Mouse (Mus musculus) frontal cortex, postnatal 36 days (tissue): Measurements from ENCODE around the gene Olfr167.
"Not testable (repeated sequence)": the region's sequence is repeated elsewhere in the genome, so short reads cannot be mapped to it uniquely, and the experiment has no call there.

ENCODE experiments used
- DNase-seq, 2 experiments: peaks; one replicate each; pipeline ENCODE4 v3.0.0; 2022; ENCODE audit warnings: low spot score in 2 of 2

Olfr167 gene

GRCm38 (mm10) chr16:19522166-19522565 lies at the start of gene Olfr167:
Olfr167 (minus strand) TSS chr16:19522266.
- DNase-seq, result no peak

DNA sequence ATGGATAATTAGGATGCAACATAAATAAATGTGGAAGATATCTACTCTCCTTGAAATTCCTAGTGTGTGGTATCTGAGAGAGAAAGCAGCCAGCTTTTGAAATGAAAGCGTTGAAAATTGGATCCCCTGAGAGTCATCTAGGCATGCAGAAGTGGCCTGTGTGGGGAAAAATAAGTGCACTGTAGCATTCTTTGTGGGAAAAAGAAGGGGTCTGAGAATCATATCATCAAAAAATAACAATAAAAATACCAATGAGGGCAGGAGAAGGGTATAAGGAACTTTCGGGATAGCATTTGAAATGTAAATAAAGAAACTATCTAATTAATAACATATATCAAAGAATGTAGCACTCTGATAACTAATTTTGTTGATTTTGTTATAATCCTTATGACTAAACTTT lies 49.6 kb upstream of the Olfr167 start, which contains the start of gene Olfr169:
TSS of gene Olfr169 (minus strand) at position 101 of the 400 bp plus-strand sequence.
- DNase-seq, result not testable (repeated sequence)

DNA sequence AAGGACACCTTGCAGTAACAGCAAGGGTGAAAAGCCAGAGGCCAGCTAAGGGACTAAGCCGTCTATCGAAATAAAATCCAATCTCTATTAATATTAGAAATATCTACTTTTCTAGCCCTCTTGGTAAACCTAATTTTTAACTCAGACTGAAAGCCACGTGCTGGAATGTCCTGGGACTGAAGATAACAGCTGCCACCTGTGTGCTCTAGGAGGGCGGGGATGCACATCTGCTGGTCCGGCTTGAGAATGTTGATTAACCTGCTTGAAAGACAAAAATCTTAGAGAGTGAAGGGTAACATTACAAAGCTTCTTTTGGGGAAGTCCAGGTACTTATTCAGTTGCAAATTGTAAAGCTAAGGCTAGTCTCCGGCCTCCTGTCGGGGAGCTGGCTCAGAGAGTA lies 31.4 kb upstream of the Olfr167 start:
- not testable (repeated sequence) for DNase-seq

- not testable (repeated sequence) for DNase-seq
Observed at GRCm38 (mm10) chr16:19552246-19552645, 30.2 kb upstream of the Olfr167 start.

DNA sequence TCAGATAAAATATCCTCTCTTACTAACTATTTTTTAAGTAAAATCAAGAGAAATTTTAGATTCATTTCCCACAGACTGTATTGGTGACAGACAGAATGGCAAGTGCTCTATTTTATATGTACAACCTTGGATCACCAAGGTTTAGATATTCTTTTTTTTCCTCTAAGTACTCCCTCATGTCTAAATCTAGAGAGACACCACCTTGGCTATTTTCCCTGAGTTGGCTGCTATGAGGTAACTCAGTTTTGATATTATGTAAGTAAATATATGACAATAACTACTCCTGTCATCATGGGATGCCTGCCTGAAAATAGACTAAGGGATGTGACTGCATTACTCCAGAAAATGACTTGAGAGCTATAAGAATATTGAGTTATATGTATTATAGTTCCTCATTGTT lies 13.4 kb upstream of the Olfr167 start, which contains the start of gene Olfr168:
TSS of gene Olfr168 (minus strand) at position 101 of the 400 bp plus-strand sequence.
- no peak for DNase-seq

- no peak for DNase-seq
Observed at GRCm38 (mm10) chr16:19483394-19483793, 38.7 kb downstream of the Olfr167 start, which contains the start of gene Olfr166. Olfr166 (plus strand) TSS chr16:19483694.

GRCm38 (mm10) chr16:19464365-19464764 lies 57.7 kb downstream of the Olfr167 start:
- DNase-seq, result no peak
